Mouse (Mus musculus) liver, embryonic 15.5 days (tissue): ENCODE data around the gene Zranb3. TPM values are rescaled to one million over a fixed set of nuclear protein-coding genes. Genes with fewer than 3 reads are reported as not detected.
"Not testable (repeated sequence)": the region's sequence is repeated elsewhere in the genome, so short reads cannot be mapped to it uniquely, and the experiment has no call there.

ENCODE experiments used
- ATAC-seq: fragments of 200-750 bp; cut with Nextera tagmentation; 2 replicates; pipeline ENCODE4 v1.8.0; 2017; ENCODE audit warnings: moderate number of reproducible peaks, mild to moderate bottlenecking, moderate library complexity; ENCODE audit not compliant: insufficient read depth
- H3K27ac ChIP-seq: fragments of 300-500 bp; sonication (generic); replicated peaks from 2 replicates; pipeline ENCODE4 v1.5.1; 2015; ENCODE audit warnings: mild to moderate bottlenecking, inconsistent platforms
- H3K27me3 ChIP-seq: fragments of 300-500 bp; sonication (generic); 2 replicates; pipeline ENCODE4 v1.6.1; 2015; ENCODE audit warnings: mild to moderate bottlenecking, inconsistent platforms
- H3K36me3 ChIP-seq: fragments of 300-500 bp; sonication (generic); replicated peaks from 2 replicates; pipeline ENCODE4 v1.6.1; 2015; ENCODE audit warnings: moderate library complexity, mild to moderate bottlenecking, inconsistent platforms
- H3K4me1 ChIP-seq: fragments of 300-500 bp; sonication (generic); replicated peaks from 2 replicates; pipeline ENCODE4 v1.6.1; 2015; ENCODE audit warnings: inconsistent platforms
- H3K4me2 ChIP-seq: fragments of 300-500 bp; sonication (generic); 2 replicates; pipeline ENCODE4 v1.6.1; 2015; ENCODE audit warnings: moderate library complexity, mild to moderate bottlenecking, inconsistent platforms
- H3K4me3 ChIP-seq: fragments of 300-500 bp; sonication (generic); replicated peaks from 2 replicates; pipeline ENCODE4 v1.5.1; 2015; ENCODE audit warnings: mild to moderate bottlenecking, inconsistent platforms
- H3K9ac ChIP-seq: fragments of 300-500 bp; sonication (generic); 2 replicates; pipeline ENCODE4 v1.6.1; 2015; ENCODE audit warnings: moderate library complexity, mild to moderate bottlenecking, inconsistent platforms
- H3K9me3 ChIP-seq: fragments of 300-500 bp; sonication (generic); replicated peaks from 2 replicates; pipeline ENCODE4 v1.6.1; 2016; ENCODE audit warnings: inconsistent platforms
- WGBS: fragments of 180-500 bp; shearing (Covaris S2); methylation state at CpG from one replicate; pipeline ENCODE4 v1.1.7; 2015; ENCODE audit warnings: mixed read lengths; ENCODE audit not compliant: insufficient replicate concordance; 5-methylcytosine and 5-hydroxymethylcytosine counted together
- polyA plus RNA-seq: library from polyadenylated mRNA; unstranded; fragments of >200 nt; fragmentation: Nextera tagmentation; extraction: Ambion mirVana; gene quantifications from 2 replicates; pipeline ENCODE4 v1.2.1, GENCODE M21; 2015

Zranb3 gene
- polyA plus RNA-seq, 1 experiment from 2014 or later = 3.3 TPM

DNA sequence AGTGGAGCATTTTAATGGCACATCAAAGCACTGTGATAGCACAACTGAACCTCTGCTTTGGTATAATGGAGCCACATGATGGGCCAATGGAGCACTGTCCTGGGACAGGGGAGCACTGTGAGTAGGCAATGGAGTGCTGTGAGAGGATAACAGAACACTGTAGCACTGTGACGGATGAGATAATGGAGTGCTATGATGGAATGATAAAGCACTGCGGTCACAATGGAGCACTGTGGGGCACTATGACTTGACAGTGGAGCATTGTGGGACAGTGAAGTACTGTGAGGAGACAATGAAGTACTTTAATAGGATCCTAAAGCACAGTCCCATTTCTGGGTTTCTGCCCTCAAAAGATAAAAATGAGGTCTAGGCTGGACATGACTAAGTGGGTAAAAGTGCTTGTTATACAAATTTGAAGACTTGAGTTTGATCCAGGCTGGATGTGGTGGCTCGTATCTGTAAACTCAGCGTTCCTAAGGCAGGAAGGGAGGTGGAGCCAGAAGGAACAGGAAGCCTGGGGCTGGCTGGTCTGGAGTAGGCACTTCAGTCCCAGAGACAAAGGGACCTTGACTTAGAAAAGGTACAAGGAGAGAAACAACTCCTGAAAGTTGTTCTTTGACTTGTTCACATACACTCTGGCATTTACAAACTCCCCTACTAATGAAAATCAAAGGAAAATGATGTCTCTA lies 89.0 kb downstream of the Zranb3 start:
- 0 out of 2 replicates have a peak, but pooled peaks cover 2% of the 10 kb centered on the region for H3K36me3 ChIP-seq
- H3K9ac ChIP-seq = no peak overlapping the region
- WGBS = 28% methylated on average over 4 of the region's 4 CpGs
- H3K27ac ChIP-seq = no peak overlapping the region
- peak; percentile 58; the same call in 1 of the 2 replicates for ATAC-seq
- H3K4me3 ChIP-seq = no peak overlapping the region
- H3K27me3 ChIP-seq = no peaks in the 10 kb centered on the region
- peaks cover 7% of the 10 kb centered on the region; the same call in 1 of the 2 replicates for H3K4me1 ChIP-seq
- H3K9me3 ChIP-seq = no peaks in the 10 kb centered on the region
- no peak overlapping the region for H3K4me2 ChIP-seq

GRCm38 (mm10) chr1:128009751-128010150 lies 93.1 kb downstream of the Zranb3 start:
- Histone ChIP-seq H3K4me1 (peaks cover 7% of the 10 kb centered on the region; the same call in 1 of the 2 replicates), H3K27me3 (no peaks in the 10 kb centered on the region), H3K9me3 (no peaks in the 10 kb centered on the region), H3K36me3 (0 out of 2 replicates have a peak, but pooled peaks cover 2% of the 10 kb centered on the region), H3K4me2 (no peak overlapping the region), H3K9ac (no peak overlapping the region), H3K4me3 (no peak overlapping the region), H3K27ac (no peak overlapping the region)
- no peak for ATAC-seq
- 87% methylated on average over 2 of the region's 2 CpGs for WGBS

DNA sequence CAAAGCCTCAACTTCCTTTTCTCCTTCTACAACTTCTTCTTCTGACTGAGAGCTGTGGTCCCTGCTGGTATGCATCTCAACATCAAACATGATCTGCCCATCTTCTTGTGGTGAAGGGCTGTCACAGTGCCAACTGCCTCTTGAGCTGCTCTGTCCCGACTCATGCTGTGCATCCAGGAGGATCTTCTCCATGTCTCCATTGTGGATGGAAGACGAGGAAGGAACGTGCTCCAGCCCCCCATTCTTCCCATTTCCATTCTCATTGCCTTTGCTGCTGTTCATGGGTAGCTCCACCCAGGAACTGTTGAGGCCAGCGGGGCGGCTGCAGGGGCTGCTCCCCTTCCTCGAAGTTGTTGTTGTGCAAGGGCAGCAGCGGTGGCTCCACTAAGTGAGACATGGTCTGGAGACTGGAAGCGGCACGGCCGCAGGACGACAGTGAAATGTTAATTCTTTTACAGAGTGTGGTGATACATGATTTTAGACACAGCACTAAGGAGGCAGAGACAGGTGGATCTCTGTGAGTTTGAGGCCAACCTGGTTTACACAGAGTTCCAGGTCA lies 96.7 kb downstream of the Zranb3 start:
- not testable (repeated sequence) for H3K9me3 ChIP-seq, H3K27me3 ChIP-seq, H3K36me3 ChIP-seq, H3K4me3 ChIP-seq, H3K9ac ChIP-seq, ATAC-seq, H3K4me1 ChIP-seq, H3K4me2 ChIP-seq, H3K27ac ChIP-seq
- 61% methylated on average over 11 of the region's 11 CpGs for WGBS

DNA sequence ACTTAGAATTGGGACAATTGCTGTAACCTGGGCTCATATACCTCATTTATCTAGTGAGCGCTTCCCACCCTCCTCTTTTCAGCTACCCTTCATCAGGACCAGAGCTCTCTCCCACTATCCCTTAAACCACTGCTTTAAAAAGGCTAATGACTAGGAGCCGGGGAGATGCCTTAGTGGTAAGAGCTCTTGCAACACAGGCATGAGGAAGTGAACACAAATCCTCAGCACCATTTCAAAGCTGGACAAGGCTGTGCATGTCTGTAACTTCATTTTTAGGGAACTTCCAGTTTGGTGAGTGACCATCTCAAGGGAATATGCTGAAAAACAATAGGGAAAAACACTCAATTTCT lies 98.5 kb downstream of the Zranb3 start:
- WGBS = 65% methylated on average over 2 of the region's 2 CpGs
- no peak overlapping the region for H3K27ac ChIP-seq
- no peaks in the 10 kb centered on the region for H3K4me1 ChIP-seq
- no peaks in the 10 kb centered on the region for H3K27me3 ChIP-seq
- H3K36me3 ChIP-seq = no peaks in the 10 kb centered on the region
- no peak overlapping the region for H3K4me2 ChIP-seq
- H3K9me3 ChIP-seq = no peaks in the 10 kb centered on the region
- no peak overlapping the region for H3K9ac ChIP-seq
- H3K4me3 ChIP-seq = no peak overlapping the region
- no peak for ATAC-seq

GRCm38 (mm10) chr1:128003712-128004370 lies 99.0 kb downstream of the Zranb3 start:
- Histone ChIP-seq H3K27ac (no peak overlapping the region), H3K4me2 (no peak overlapping the region), H3K4me3 (no peak overlapping the region), H3K4me1 (no peaks in the 10 kb centered on the region), H3K9me3 (no peaks in the 10 kb centered on the region), H3K9ac (no peak overlapping the region), H3K27me3 (no peaks in the 10 kb centered on the region), H3K36me3 (no peaks in the 10 kb centered on the region)
- 84% methylated on average over 4 of the region's 4 CpGs for WGBS
- no peak for ATAC-seq

- Histone ChIP-seq H3K27ac (no peak overlapping the region), H3K4me1 (no peaks in the 10 kb centered on the region), H3K9me3 (no peaks in the 10 kb centered on the region), H3K4me2 (no peak overlapping the region), H3K36me3 (no peaks in the 10 kb centered on the region), H3K27me3 (no peaks in the 10 kb centered on the region), H3K9ac (no peak overlapping the region), H3K4me3 (no peak overlapping the region)
- no peak for ATAC-seq
- 77% methylated on average over 2 of the region's 2 CpGs for WGBS
Observed at GRCm38 (mm10) chr1:128002159-128002558, 100.7 kb downstream of the Zranb3 start.

DNA sequence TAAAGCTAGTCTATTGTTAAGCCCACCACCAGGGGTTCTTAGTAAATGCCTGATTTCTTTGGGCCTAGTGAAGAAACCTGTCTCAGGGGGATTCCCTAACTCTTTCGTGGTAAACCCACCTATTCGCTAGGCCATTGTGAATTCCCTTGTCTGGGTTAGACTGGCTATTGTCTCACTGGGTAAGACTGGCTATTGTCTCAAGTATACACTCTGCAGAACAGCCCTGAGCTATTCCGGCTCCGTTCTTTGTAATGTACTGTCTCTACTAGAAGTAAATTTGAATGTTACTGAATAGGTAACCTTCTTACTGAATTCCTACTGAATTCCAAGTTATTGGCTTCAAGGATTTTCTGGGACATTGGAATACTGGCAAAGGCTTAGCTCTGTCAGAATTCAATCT lies 101.9 kb downstream of the Zranb3 start:
- H3K9me3 ChIP-seq, H3K27ac ChIP-seq, ATAC-seq, H3K4me3 ChIP-seq, H3K4me2 ChIP-seq, H3K4me1 ChIP-seq, H3K9ac ChIP-seq, H3K27me3 ChIP-seq, H3K36me3 ChIP-seq: not testable (repeated sequence)
- 75% methylated on average over 4 of the region's 4 CpGs for WGBS

- Histone ChIP-seq H3K4me1 (no peaks in the 10 kb centered on the region; the same call in 1 of the 2 replicates), H3K9ac (no peak overlapping the region), H3K4me2 (no peak overlapping the region), H3K27ac (no peak overlapping the region), H3K4me3 (no peak overlapping the region), H3K9me3 (no peaks in the 10 kb centered on the region), H3K27me3 (no peaks in the 10 kb centered on the region), H3K36me3 (no peaks in the 10 kb centered on the region)
- no peak for ATAC-seq
- WGBS = 82% methylated on average over 4 of the region's 4 CpGs
Observed at GRCm38 (mm10) chr1:127993892-127994291, 109.0 kb downstream of the Zranb3 start.

GRCm38 (mm10) chr1:127989876-127990731 lies 112.7 kb downstream of the Zranb3 start:
- Histone ChIP-seq H3K36me3 (no peaks in the 10 kb centered on the region), H3K4me1 (no peaks in the 10 kb centered on the region; the same call in 1 of the 2 replicates), H3K27ac (no peak overlapping the region), H3K9ac (no peak overlapping the region), H3K27me3 (no peaks in the 10 kb centered on the region), H3K4me3 (no peak overlapping the region), H3K9me3 (no peaks in the 10 kb centered on the region), H3K4me2 (no peak overlapping the region)
- 66% methylated on average over 9 of the region's 9 CpGs for WGBS
- peak; percentile 31; the same call in 1 of the 2 replicates for ATAC-seq

GRCm38 (mm10) chr1:127989387-127989786 lies 113.5 kb downstream of the Zranb3 start:
- 64% methylated on average over 4 of the region's 4 CpGs for WGBS
- H3K4me2 ChIP-seq = no peak overlapping the region
- H3K4me1 ChIP-seq = no peaks in the 10 kb centered on the region; the same call in 1 of the 2 replicates
- H3K36me3 ChIP-seq = no peaks in the 10 kb centered on the region
- no peaks in the 10 kb centered on the region for H3K9me3 ChIP-seq
- no peak for ATAC-seq
- H3K27ac ChIP-seq = no peak overlapping the region
- no peak overlapping the region for H3K4me3 ChIP-seq
- H3K9ac ChIP-seq = no peak overlapping the region
- no peaks in the 10 kb centered on the region for H3K27me3 ChIP-seq

GRCm38 (mm10) chr1:127988246-127988645 lies 114.6 kb downstream of the Zranb3 start:
- H3K36me3 ChIP-seq = no peaks in the 10 kb centered on the region
- H3K4me3 ChIP-seq = no peak overlapping the region
- no peak for ATAC-seq
- H3K9me3 ChIP-seq = no peaks in the 10 kb centered on the region
- no peak overlapping the region for H3K4me2 ChIP-seq
- H3K9ac ChIP-seq = no peak overlapping the region
- H3K4me1 ChIP-seq = no peaks in the 10 kb centered on the region; the same call in 1 of the 2 replicates
- H3K27me3 ChIP-seq = no peaks in the 10 kb centered on the region
- H3K27ac ChIP-seq = no peak overlapping the region
- WGBS = 68% methylated on average over 3 of the region's 3 CpGs
